Mouse (Mus musculus): ENCODE measurements around the gene Prune1.

The Prune1 gene

DNA sequence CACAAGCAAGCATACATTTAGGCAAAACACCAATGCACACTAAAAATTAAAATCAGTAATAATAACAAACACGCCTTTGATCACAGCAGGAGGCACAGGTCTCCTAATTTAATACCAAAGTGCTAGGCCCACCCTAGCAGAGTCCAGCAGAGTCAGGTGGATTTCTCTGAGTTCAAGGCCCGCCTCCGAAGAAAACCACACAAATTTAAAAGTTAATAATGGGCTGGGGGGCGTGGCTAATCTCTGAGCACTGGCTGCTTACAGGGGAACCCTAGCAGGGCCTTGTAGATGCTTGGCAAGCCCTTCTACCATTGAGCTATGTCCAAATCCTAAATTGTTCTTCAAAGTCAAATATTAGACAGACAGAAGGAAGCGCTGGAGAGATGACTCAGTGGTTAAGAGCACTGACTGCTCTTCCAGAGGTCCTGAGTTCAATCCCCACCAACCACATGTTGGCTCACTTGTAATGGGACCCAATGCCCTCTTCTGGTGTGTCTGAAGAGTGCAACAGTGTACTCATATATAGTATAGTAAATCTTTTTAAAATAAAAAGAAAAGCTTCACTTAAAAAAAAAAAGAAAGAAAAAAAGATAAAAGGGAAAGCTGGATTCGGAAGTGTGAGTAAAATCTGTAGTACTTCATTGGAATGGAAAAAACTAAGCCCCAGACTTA lies 63.3 kb downstream of the Prune1 start:
- in situ Hi-C loops (cut with MboI; ENCODE audit: unreplicated experiment in 2 of 2), result loop anchor here (5.0 kb wide), 2 partner anchors 76 to 604 kb away; partner anchors contain the start of gene Tnfaip8l2 (in 1 of the 2)

DNA sequence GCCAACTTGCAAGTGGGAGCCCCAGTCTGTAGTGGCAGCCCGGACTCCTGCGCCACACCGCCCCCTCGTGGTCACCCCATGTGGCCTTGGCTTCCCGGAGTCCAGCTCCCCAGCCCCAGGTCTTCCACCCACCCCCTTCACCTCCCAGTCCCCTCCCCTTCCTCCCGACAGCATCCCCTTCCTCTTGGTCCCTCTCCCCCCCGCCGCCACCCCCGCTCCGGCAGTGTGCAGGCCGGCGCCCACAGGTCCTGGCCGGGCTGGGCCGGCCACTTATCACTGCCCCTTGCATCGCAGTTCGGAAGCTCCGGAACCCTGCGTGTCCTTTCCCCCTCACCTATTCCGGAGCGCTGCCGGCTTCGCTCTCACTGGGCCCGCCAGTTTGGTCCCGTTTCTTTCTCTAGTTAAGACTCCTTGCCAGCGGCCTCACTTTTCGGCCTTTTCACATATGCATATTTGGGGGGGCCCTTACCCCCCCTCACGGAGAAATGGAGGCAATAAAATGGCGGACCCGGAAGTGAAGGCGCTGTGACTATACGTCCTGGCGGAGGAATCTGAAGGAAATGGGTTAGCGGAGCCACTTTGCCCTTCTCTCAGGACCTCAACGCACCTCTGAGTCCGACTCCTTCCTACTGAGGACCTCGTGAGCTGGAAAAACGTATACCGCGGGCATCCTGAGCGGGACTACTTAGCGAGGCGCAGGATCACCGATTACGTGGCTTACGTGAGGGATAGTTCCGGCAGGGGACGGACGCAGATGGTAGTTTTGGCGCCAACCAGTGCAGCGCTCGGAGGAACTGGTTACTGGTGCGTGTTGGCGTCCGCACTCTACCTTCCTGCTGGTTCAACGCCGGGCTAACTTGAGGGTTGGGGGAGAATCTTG lies 64.4 kb downstream of the Prune1 start, which contains the start of gene Gabpb2:
Gene Gabpb2 (minus strand): TSS at position 662 of the 880 bp plus-strand sequence.
- in situ Hi-C loops (cut with MboI; ENCODE audit: unreplicated experiment in 2 of 2), result loop anchor here (5.0 kb wide), 2 partner anchors 75 to 605 kb away; partner anchors contain the start of gene Tnfaip8l2 (in 1 of the 2)

DNA sequence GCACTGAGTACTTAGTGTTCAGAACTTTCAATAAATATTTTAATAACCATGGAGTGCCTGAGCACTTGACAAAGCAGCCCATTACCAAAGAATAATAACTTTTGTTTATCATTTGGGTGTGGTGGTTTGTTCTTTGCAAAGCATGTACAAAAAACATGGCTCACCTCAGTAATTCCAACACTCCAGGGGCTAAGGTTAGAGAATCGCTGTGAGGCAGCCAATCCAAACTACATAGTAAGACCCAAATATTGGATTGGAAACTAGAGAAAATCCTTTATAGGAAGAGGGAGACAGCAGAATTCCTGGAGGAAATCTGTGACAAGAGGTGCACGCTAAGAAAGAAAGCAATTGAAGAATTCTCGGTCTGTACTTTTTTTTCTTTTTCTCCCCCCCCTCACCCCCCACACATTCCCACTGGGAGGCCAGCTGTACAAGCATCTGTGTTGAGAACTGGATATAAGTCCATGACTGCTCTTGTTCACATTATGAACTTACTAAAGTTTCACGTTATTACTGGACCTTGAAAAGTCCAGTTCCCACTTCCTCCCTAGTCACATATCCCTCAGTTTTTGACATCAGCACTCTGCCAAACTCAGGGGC lies 65.1 kb downstream of the Prune1 start:
- in situ Hi-C loops (cut with MboI; ENCODE audit: unreplicated experiment in 2 of 2), result loop anchor here (5.0 kb wide), 2 partner anchors 74 to 606 kb away; partner anchors contain the start of gene Tnfaip8l2 (in 1 of the 2)

DNA sequence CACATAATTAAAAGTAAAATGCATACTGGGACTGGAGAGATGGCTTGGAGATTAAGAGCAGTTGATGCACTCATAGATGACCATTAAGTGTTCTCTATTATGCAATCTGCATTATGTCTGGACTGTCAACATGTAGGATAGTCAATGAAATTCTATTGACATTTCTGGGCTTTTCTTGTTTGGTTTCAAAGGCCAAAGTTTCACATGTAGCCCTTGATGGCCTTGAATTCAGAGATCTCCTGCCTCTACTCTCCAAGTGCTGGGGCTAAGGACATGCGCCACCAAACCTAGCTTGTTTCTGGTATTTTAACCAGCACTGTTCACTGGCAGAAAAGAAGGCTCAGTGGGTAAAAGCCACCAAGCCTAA lies 68.3 kb downstream of the Prune1 start:
- in situ Hi-C loops (cut with MboI; ENCODE audit: unreplicated experiment in 2 of 2), result loop anchor here (5.0 kb wide), 1 partner anchor 54 kb away; no protein-coding TSS in a partner anchor

DNA sequence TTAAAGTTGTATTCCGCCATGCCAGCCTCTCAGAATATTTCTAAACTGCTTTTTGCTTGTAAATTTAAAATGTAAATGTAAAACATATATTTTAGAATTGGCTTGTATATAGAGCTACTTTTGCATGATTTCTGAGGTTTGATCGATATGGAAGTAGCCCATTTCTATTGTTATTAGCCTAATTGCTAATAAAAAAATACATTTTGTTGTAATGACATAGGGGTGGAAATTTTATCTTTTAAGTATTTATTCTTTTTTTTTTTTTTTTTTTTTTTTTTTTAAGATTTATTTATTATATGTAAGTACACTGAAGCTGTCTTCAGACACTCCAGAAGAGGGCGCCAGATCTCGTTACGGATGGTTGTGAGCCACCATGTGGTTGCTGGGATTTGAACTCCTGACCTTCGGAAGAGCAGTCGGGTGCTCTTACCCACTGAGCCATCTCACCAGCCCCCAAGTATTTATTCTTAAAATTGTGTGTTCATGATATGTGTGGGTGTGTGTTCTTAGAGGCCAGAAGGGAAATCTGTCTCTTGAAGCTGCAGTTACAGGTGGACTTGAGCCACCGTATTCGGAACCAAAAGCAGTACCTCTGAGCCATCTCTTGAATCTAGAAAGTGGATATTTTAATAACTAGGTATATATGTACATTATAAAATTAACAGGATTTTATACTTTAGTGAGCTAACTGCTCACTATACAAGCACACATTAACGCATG lies 68.8 kb downstream of the Prune1 start:
- in situ Hi-C loops (cut with MboI; ENCODE audit: unreplicated experiment in 2 of 2), result loop anchor here (5.0 kb wide), 1 partner anchor 54 kb away; no protein-coding TSS in a partner anchor

DNA sequence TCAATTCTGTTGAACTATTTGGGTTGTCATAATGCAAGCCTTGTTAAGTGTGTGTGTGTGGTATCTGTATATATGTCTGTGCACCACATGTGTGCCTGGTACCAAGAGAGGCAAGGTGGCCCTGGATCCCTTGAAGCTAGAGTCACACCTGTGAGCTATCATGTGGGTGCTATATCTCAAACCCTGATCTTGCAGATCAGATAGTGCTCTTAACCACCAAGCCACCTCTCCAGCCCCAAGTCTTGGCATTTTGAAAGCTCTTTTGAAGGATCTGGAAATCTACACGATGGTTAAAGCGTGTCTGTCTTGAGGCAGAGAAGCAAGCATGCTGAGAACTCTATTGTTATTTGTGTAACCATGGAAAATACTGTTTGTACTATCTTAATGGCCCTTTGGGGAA lies 71.3 kb downstream of the Prune1 start:
- in situ Hi-C loops (cut with MboI; ENCODE audit: unreplicated experiment in 2 of 2), result loop anchor here (5.0 kb wide), 1 partner anchor 57 kb away; no protein-coding TSS in a partner anchor

DNA sequence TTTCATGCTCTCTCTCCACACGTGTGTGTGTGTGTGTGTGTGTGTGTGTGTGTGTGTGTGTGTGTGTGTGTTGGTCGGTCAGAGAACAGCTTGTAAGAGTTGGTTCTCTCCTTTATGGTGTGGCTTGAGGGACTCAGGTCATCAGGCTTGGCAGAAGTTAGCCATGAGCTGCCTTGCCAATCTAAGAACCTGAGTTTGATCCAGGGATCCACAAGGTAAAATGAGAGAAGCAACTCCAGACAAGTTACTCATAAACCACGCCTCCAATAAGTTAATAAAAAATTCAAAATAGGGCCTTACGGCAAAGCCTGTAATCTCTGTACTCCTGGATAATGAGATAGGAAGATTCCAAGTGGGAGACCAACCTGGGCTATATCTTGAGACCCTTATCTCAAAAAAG lies 73.6 kb downstream of the Prune1 start:
- in situ Hi-C loops (cut with MboI; ENCODE audit: unreplicated experiment in 2 of 2), result no loop called here

DNA sequence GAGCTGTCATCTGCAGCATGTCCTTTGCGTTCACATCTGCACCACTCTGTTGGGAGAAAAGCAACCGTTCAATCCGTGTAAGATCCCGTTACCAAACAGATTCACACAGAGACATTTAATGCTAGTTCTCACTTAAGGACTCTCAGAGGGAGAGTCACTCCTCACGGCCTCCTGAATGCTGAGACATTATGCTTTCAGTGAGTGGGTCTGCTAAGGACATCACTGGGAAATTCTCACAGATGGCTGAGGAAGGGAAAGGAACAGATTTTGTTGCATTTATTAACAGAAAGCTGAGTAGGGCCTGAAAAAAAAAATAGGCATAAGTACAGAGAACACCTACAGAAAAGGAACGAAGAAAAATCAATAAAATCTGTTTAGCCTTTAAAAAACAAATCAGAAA lies 78.0 kb downstream of the Prune1 start:
- in situ Hi-C loops (cut with MboI; ENCODE audit: unreplicated experiment in 2 of 2), result no loop called here

Data from v-Abl transformed pro-B cells (cell line).